In the genomic region with DNA sequence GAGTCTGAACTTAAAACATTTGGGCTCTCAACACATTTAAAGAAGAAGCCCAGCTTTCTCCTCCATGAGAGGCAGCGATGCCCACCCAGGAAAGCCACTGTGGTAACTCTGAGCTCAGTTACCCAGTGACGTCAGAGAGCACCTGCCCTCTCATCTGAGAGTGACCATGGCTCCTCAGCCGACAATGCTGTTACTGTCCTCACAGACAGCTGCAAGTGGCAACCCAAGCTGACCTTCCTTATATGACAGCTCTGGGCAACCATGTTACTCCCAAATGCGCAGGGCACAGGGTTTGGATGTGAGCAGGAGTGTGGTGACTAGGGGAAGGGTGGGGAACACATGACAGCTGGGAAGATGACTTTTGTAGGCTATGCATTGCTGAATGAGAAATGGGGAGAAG, we compare ENCODE assay signal across 19 mouse cellular contexts. TPM values are rescaled to one million over a fixed set of nuclear protein-coding genes. Genes with fewer than 3 reads are reported as not detected.
DNase-seq lines count a peak whose midpoint lies in the region; ATAC-seq and TF ChIP-seq lines count a peak whose summit lies in the region.
"Had no signal": no experiment of that assay in that cellular context is flagged by ENCODE, and none has a peak within 500 bp of the region (broad histone marks: within the 10 kb centered on the region; RNA-seq: fewer than 3 reads in every experiment).

No protein-coding gene starts in this region.

- H3K9ac ChIP-seq in hindbrain, postnatal 0 days (replicated peaks; ENCODE audit: low read length) = no peak overlapping the region

- TF ChIP-seq POLR2A in myocyte (IDR thresholded peaks at IDR 0.05; ENCODE audit: insufficient read length, low read depth) = no peak

- no peaks in the 10 kb centered on the region for H3K79me2 ChIP-seq in myocyte (ENCODE audit: control insufficient read depth, insufficient read depth)

- no peak overlapping the region for H3K4me2 ChIP-seq in myocyte (ENCODE audit: low read depth)
- no peak overlapping the region for H3K4me2 ChIP-seq in hindbrain, postnatal 0 days (ENCODE audit: low read depth, low read length)

- no peak overlapping the region for H3K4me3 ChIP-seq in myocyte
- H3K4me3 ChIP-seq in hindbrain, postnatal 0 days (ENCODE audit: low read length) = no peak overlapping the region

- no peak overlapping the region for H3K27ac ChIP-seq in hindbrain, postnatal 0 days

- DNase-seq in hindbrain, postnatal 0 days (ENCODE audit: low spot score) = no peak
- DNase-seq: adrenal gland, adult 2 months; adrenal gland, adult 8-10 months; adrenal gland, postnatal 10 days; adrenal gland, postnatal 14 days; adrenal gland, postnatal 25 days; adrenal gland, postnatal 36 days; B cell, adult 2 months; cerebellum, adult 11 months; cerebellum, adult 11-12 months; cerebellum, adult 18-20 months; cerebellum, adult 2 months had no signal

- no peaks in the 10 kb centered on the region for H3K36me3 ChIP-seq in myocyte (ENCODE audit: control insufficient read depth, insufficient read depth)
- no peaks in the 10 kb centered on the region for H3K36me3 ChIP-seq in hindbrain, postnatal 0 days (ENCODE audit: insufficient read depth, low read length)

- no peak for ATAC-seq in hindbrain, postnatal 0 days
- ATAC-seq: activated CD4-positive, CD25-positive, alpha-beta regulatory T cell, adult 4 months; CD4-positive, CD25-positive, alpha-beta regulatory T cell, adult 4 months; Patski had no signal

- WGBS in hindbrain, postnatal 0 days = 79% methylated on average over 4 of the region's 4 CpGs

- H3K9me3 ChIP-seq in hindbrain, postnatal 0 days (ENCODE audit: low read length) = no peaks in the 10 kb centered on the region
- H3K9me3 ChIP-seq: G1E had no signal

- H3ac ChIP-seq in myocyte (ENCODE audit: control insufficient read depth, insufficient read length) = no peak overlapping the region

- no peaks in the 10 kb centered on the region for H3K4me1 ChIP-seq in hindbrain, postnatal 0 days (ENCODE audit: insufficient read depth, low read length)

- no peaks in the 10 kb centered on the region for H3K27me3 ChIP-seq in myocyte (ENCODE audit: control insufficient read depth, insufficient read depth, insufficient read length)
- no peaks in the 10 kb centered on the region for H3K27me3 ChIP-seq in hindbrain, postnatal 0 days (ENCODE audit: insufficient read depth, low read length)
- H3K27me3 ChIP-seq: CH12.LX, Patski had no signal

- TF ChIP-seq CTCF in hindbrain, postnatal 0 days (IDR thresholded peaks at IDR 0.05; ENCODE audit: low read depth) = no peak

TF ChIP-seq in myocyte, 11 proteins besides CTCF, POLR2A, EP300 and RAD21:
- TF ChIP-seq E2F4 (IDR thresholded peaks at IDR 0.05; ENCODE audit: insufficient read depth) = no peak
- TF ChIP-seq TCF3 (IDR thresholded peaks at IDR 0.05; ENCODE audit: insufficient read length, low read depth) = peak; percentile 38
- TF ChIP-seq MYOD1 (IDR thresholded peaks at IDR 0.05; ENCODE audit: control insufficient read depth in 1 of 3, insufficient read length in 2 of 3, low read depth in 2 of 3) = peak in 2 of 3 experiments; percentile 72
- TF ChIP-seq MYOG (IDR thresholded peaks at IDR 0.05; ENCODE audit: control insufficient read depth in 1 of 3, insufficient read depth in 1 of 3, insufficient read length in 2 of 3, low read depth in 2 of 3) = peak; percentile 17 to 87 (median 76)

RNA-seq across cellular contexts. Expression of a gene that starts 23.2 kb away (rescaled TPM):
- 1.3 TPM for polyA plus RNA-seq in myocyte (2012; fragmentation: generic; extraction: Trizol)
- total RNA-seq in hindbrain, postnatal 0 days (2014; rRNA removed) = 0.68 and 1.9 TPM in 2 replicates
- 0.87 and 1.0 TPM in 2 replicates for polyA plus RNA-seq in hindbrain, postnatal 0 days (2015; fragmentation: Nextera tagmentation; extraction: Ambion mirVana)

RNA-seq across cellular contexts. Expression of a gene that starts 28.2 kb away (rescaled TPM):
- 237 TPM for polyA plus RNA-seq in myocyte (2012; fragmentation: generic; extraction: Trizol)
- total RNA-seq in hindbrain, postnatal 0 days (2014; rRNA removed) = 85.9 and 94.0 TPM in 2 replicates
- polyA plus RNA-seq in hindbrain, postnatal 0 days (2015; fragmentation: Nextera tagmentation; extraction: Ambion mirVana) = 87.3 and 87.5 TPM in 2 replicates

RNA-seq across cellular contexts. Expression of a gene that starts 37.7 kb away (rescaled TPM):
- polyA plus RNA-seq in myocyte (2012; fragmentation: generic; extraction: Trizol) = 34.4 TPM
- total RNA-seq in hindbrain, postnatal 0 days (2014; rRNA removed) = 43.5 and 56.2 TPM in 2 replicates
- polyA plus RNA-seq in hindbrain, postnatal 0 days (2015; fragmentation: Nextera tagmentation; extraction: Ambion mirVana) = 31.8 and 35.9 TPM in 2 replicates

RNA-seq across cellular contexts. Expression of a gene that starts 52.6 kb away (rescaled TPM):
- 127 TPM for polyA plus RNA-seq in myocyte (2012; fragmentation: generic; extraction: Trizol)
- 217 and 218 TPM in 2 replicates for total RNA-seq in hindbrain, postnatal 0 days (2014; rRNA removed)
- polyA plus RNA-seq in hindbrain, postnatal 0 days (2015; fragmentation: Nextera tagmentation; extraction: Ambion mirVana) = 330 and 348 TPM in 2 replicates

RNA-seq across cellular contexts. Expression of a gene that starts 52.7 kb away (rescaled TPM):
- 8.8 TPM for polyA plus RNA-seq in myocyte (2012; fragmentation: generic; extraction: Trizol)
- 4.0 TPM in 1 of 2 replicates, not detected in the other for total RNA-seq in hindbrain, postnatal 0 days (2014; rRNA removed)
- polyA plus RNA-seq in hindbrain, postnatal 0 days (2015; fragmentation: Nextera tagmentation; extraction: Ambion mirVana) = 11.1 and 12.8 TPM in 2 replicates
- total RNA-seq: G1E had no signal
- polyA plus RNA-seq: adrenal gland, adult 2 months; brain, embryonic 14.5 days; G1E had no signal
